Mouse (Mus musculus) layer of hippocampus, postnatal 36 days (tissue): Measurements from ENCODE around the gene Apol10a. TPM values are rescaled to one million over a fixed set of nuclear protein-coding genes. Genes with fewer than 3 reads are reported as not detected.
"Not testable (repeated sequence)": the region's sequence is repeated elsewhere in the genome, so short reads cannot be mapped to it uniquely, and the experiment has no call there.

Experiments used
- DNase-seq, 2 experiments: peaks; one replicate each; pipeline ENCODE4 v3.0.0; 2022
- total RNA-seq, 2 experiments: library from RNA; stranded (reverse); gene quantifications; 2 replicates each; pipeline ENCODE4 v1.2.3; 2021

The Apol10a gene
- not detected for total RNA-seq

DNA sequence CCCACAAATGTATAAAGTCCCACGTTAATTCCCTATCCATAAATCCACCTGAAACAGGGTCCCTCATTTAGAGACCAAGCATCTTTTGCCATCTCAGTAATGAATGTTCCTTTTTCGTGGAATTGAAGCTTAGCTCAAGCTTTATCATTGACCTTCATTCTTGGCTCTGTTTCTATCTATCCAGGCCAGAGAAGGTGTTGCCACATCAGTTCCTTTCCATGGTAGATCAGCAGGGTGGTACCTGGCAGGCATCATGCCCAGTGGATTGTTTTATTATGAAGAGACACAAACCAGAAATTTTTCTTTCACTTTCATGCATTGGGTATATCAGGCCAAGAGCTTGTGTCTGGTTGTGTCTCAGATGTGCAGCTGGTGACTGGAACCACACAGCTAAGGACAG lies at the start of gene Apol10a:
Apol10a (plus strand) TSS at position 355 of the 400 bp plus-strand sequence.
- DNase-seq, result not testable (repeated sequence)

- not testable (repeated sequence) for DNase-seq
Measured at GRCm38 (mm10) chr15:77428690-77429448, 48.0 kb upstream of the Apol10a start.

DNA sequence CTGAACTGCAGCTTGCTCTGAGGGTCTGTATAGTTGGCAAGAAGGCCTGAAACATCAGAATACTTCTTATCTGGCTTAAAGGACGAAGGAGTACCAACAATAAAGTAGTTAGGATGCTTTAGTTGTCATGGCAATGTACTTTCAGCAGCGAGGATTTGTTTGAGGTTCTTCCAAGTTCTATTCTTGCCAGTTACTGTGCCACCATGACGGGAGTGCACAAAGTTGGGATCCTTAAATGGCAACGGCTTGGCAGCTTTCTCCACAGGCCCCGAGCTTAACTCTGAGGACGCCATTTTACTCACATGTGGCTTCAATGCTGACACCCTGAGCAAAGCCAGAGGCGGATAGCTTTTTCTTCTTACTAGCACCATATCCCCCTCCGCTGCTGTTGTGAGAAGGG lies 32.1 kb upstream of the Apol10a start:
- DNase-seq, result peak; percentile 4 to 14

DNA sequence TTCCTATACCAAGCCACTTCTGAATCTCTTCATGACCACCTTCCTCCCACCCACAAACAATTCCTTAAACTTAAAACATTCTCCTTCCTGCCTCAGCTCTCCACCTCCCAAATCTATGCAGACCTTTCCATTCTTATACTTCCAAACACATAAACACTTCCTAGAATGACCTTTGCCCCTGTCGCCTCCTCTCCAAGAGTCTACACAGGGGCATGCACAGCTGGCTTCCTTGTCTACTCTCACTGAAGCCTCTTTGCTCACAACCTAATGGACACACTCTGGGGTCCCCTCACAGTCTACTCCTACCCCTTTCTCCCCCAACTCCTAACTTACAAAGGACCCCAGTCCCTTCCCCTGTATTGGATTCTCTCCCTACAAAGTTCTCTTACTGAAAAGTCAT lies 31.2 kb upstream of the Apol10a start:
- not testable (repeated sequence) for DNase-seq

DNA sequence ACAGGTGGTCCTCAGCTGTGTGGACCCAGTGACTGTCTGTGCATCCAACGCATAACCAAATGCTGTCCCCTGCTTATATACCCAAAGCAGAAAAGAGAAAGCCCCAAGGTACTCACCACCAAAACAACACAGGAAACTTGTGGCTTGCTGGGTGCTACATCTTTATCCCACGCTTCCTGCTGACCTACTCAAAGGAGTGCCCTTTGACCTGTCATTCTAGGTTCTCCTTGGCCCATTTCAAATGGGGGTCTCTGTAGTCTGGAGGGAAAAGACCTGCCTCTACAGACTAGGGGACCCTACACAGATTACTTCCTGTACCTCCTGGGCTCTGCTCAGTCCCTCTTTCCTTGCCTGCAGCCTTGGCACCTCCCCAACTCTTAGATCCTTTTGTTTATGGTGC lies 29.5 kb upstream of the Apol10a start, which contains the start of gene Apol7b:
Apol7b (minus strand) TSS at position 101 of the 400 bp plus-strand sequence.
- not testable (repeated sequence) for DNase-seq

DNA sequence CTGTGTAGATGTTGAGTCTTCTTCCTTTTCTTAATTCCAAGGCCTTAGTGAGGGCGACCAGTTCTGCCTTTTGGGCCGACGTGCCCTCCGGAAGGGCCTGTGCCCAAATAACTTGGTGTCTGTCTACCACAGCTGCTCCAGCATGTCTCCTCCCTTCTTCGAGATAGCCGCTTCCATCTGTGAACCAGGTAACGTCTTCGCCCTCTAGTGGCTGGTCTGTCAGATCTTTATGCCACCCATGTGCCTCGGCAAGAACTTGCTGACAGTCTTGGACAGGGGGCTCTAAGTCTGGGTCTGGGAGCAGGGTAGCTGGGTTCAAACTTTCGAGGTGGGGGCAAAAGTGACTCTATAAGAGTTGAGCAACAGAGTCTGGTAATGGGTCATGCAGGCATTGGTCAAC lies 26.9 kb upstream of the Apol10a start:
- DNase-seq, result not testable (repeated sequence)

DNA sequence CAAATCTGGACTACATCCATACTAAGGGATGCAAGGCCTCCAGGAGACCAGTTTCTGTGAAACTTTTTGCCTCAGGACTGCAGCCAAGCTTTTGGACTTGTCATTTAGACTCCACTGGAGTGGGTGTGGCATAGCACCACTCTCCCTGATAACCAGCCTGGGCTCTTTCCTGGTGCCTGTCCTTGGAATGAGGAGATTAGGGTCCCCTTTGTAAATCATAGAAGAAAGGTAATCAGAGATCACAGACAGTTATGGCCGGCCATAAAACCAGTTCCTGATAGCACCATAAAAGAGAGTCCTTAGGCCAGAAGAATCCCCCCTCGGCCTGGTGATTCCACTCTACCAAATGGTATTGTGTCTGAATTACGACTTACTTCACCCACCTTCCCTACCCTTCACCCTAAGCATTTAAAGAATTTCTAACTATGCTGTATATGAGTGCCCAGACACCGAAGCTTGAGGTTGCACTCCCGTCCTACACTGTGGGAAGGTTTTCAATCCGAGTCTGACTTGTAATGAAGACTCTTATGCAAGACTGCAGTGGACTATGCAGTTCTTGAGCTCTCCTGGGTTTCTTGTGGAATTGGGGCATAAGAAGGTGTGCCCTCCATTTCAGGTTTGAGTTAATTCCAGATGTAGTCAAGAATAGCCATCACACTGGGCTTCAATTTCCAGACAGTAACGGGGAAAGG lies 2.0 kb upstream of the Apol10a start:
- DNase-seq, result not testable (repeated sequence)

GRCm38 (mm10) chr15:77482140-77482794 lies 5.4 kb downstream of the Apol10a start:
- no peak for DNase-seq

- not testable (repeated sequence) for DNase-seq
Measured at GRCm38 (mm10) chr15:77493181-77493580, 16.3 kb downstream of the Apol10a start.

- not testable (repeated sequence) for DNase-seq
Measured at GRCm38 (mm10) chr15:77494694-77495093, 17.8 kb downstream of the Apol10a start.

DNA sequence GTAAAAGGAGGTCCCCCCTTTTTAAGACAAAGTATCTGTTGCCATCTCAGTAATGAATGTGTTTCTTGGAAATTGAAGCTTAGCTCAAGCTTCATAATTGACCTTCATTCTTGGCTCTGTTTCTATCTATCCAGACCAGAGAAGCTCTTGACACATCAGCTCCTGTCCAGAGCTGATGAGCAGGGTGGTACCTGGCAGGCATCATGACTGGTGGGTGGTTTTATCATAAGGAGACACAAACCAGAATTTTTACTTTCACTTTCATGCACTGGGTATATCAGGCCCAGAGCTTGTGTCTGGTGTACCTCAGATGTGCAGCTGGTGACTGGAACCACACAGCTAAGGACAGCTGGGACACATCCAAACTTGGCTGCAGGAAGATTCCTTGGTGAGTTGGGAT lies 31.1 kb downstream of the Apol10a start, which contains the start of gene Apol11a:
Apol11a (plus strand) TSS at position 306 of the 400 bp plus-strand sequence.
- DNase-seq, result not testable (repeated sequence)

GRCm38 (mm10) chr15:77520596-77520995 lies 43.7 kb downstream of the Apol10a start:
- not testable (repeated sequence) for DNase-seq

- DNase-seq, result peak; percentile 11 to 12
Measured at GRCm38 (mm10) chr15:77523186-77523843, 46.5 kb downstream of the Apol10a start.

DNA sequence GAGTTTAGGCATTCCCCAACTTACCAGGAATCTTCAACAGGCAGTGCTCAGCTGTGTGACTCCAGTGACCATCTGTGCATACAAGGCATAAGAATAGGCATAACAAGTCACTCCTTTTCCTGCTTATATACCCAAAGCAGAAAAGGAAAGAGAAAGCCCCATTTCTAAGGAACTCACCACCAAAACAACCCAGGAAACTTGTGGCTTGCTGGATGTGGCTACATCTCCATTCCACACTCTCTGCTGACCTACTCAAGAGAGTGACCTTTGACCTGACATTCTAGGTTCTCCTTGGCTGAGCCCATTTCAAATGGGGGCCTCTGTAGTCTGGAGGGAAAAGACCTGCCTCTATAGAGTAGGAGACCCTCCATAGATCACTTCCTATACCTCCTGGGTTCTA lies 56.4 kb downstream of the Apol10a start, which contains the start of gene Apol7c:
Apol7c (minus strand) TSS at position 101 of the 400 bp plus-strand sequence.
- no peak for DNase-seq

- DNase-seq, result not testable (repeated sequence)
Measured at GRCm38 (mm10) chr15:77539221-77539620, 62.4 kb downstream of the Apol10a start.

Other genes starting within 250 kb of the Apol10a start
- 100 to 1,000 TPM; 239 to 256 TPM for gene Rbfox2, start 170.0 kb upstream of the Apol10a start, total RNA-seq
- under 1 TPM in 1 of 2 experiments, not detected in 1; 0.15 TPM for gene Apol7a, start 77.9 kb upstream of the Apol10a start, total RNA-seq
- gene Apol9a, start 65.9 kb upstream of the Apol10a start, total RNA-seq, result not detected
- not detected for gene Apol7b, start 29.6 kb upstream of the Apol10a start, total RNA-seq
- not detected for gene Apol11a, start 31.2 kb downstream of the Apol10a start, total RNA-seq
- not detected for gene Apol7c, start 56.3 kb downstream of the Apol10a start, total RNA-seq
- not detected for gene 1700025B11Rik, start 84.8 kb downstream of the Apol10a start, total RNA-seq
- under 1 TPM; 0.20 to 0.38 TPM for gene Apol10b, start 119.1 kb downstream of the Apol10a start, total RNA-seq
- not detected for gene Gm36245, start 122.2 kb downstream of the Apol10a start, total RNA-seq
- not detected for gene Apol11b, start 166.2 kb downstream of the Apol10a start, total RNA-seq
- not detected for gene Apol7e, start 221.8 kb downstream of the Apol10a start, total RNA-seq